Mouse (Mus musculus): ENCODE measurements around the gene Golga5. TPM values are rescaled to one million over a fixed set of nuclear protein-coding genes. Genes with fewer than 3 reads are reported as not detected.

Gene Golga5
- polyA plus RNA-seq (2012; rRNA removed): 12.0 TPM in 2 replicates

DNA sequence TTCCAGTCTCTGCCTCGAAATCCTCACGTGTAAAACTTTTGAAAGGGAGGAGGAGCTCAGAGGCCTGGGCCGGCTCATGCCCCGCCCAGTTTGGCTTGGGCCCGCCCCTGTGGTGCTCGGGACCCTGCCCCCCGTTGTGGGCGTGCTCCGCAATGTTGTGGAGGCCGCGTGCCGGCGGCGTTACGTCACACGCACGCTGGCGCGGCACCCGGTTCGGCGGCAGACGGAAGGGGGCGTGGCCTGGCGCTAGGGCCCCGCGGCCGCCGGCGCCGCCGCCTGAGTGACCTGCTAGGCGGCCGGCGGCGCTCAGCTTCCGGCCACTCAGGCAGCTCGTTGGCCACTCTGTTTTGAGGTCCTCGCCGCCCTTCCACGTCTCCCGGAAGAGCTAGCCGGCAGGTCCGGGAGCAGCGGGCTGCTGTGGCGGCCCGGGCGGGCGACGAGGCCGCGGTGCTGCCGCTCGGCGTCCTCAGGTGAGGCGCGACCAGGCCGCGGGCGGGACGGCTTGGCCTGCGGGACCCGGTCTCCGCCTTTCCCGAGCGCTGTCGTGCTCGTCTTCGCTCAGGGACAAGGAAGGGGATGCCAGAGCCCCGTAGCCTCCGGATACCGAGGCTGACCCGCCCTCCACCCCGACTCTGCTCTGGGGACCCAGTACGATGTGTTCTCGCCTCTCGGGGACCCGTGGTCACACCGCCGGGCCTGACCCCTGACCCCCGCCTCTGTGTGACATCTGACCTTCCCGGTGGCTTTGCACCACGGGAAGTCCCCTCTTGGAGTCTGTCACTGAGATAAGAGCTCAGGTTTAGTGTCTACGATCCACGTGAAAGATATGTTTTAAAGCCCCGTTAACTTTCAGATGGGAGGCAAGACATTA, at the start of gene Golga5:
TSS of gene Golga5 (plus strand) at position 242 of the 871 bp plus-strand sequence.

DNA sequence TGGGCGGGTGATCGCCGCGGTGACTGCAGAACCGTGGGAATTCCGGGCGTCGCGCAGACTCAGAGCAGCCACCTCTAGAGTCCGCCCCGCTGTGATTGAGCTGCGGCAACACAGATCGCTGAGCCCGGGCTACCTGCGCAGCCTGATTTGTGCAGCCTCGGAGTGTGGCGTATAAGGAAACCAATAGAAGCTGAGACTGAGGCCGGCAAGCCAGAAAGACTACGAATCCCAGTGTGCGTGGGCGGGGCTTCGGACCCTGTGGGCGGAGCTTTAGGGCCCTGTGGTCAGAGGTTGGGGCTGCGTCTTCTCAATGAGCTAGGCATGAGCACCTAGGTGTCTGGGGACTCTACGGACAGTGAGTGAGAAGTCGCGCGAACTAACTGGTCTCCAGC, 29.3 kb upstream of the Golga5 start, which contains the start of gene Lgmn:
TSS of gene Lgmn (minus strand) at position 182 of the 392 bp plus-strand sequence.

Other genes starting within 250 kb of the Golga5 start
- 6.8 and 10.3 TPM in 2 replicates for gene Rin3, start 186.1 kb upstream of the Golga5 start, polyA plus RNA-seq (2012; rRNA removed)
- gene Lgmn, start 29.3 kb upstream of the Golga5 start, polyA plus RNA-seq (2012; rRNA removed): 81.5 and 101 TPM in 2 replicates
- 133 and 160 TPM in 2 replicates for gene Chga, start 85.8 kb downstream of the Golga5 start, polyA plus RNA-seq (2012; rRNA removed)
- gene Itpk1, start 235.8 kb downstream of the Golga5 start, polyA plus RNA-seq (2012; rRNA removed): 149 and 151 TPM in 2 replicates